Mouse (Mus musculus) forebrain, postnatal 0 days (tissue): Measurements from ENCODE around the gene Lef1. TPM values are rescaled to one million over a fixed set of nuclear protein-coding genes. Genes with fewer than 3 reads are reported as not detected.

Experiments
- ATAC-seq: fragments of 200-750 bp; cut with Nextera tagmentation; 2 replicates; pipeline ENCODE4 v1.8.0; 2017; ENCODE audit warnings: mild to moderate bottlenecking, moderate library complexity
- DNase-seq: peaks from one replicate; pipeline ENCODE4 v3.0.0-alpha.2; 2015
- H3K27ac ChIP-seq: fragments of 300-500 bp; sonication (generic); 2 replicates; pipeline ENCODE4 v1.5.1; 2014; ENCODE audit warnings: low read depth, mild to moderate bottlenecking, antibody characterized with exemption, low read length, moderate library complexity, mixed read lengths
- H3K27me3 ChIP-seq: fragments of 300-500 bp; sonication (generic); 2 replicates; pipeline ENCODE4 v1.6.1; 2014; ENCODE audit warnings: mild to moderate bottlenecking, low read length, mixed read lengths; ENCODE audit not compliant: insufficient read depth
- H3K36me3 ChIP-seq: fragments of 300-500 bp; sonication (generic); 2 replicates; pipeline ENCODE4 v1.6.1; 2014; ENCODE audit warnings: mild to moderate bottlenecking, moderate library complexity; ENCODE audit not compliant: insufficient read depth
- H3K4me1 ChIP-seq: fragments of 300-500 bp; sonication (generic); 2 replicates; pipeline ENCODE4 v1.6.1; 2014; ENCODE audit warnings: antibody characterized with exemption; ENCODE audit not compliant: insufficient read depth
- H3K4me2 ChIP-seq: fragments of 300-500 bp; sonication (generic); 2 replicates; pipeline ENCODE4 v1.6.1; 2014; ENCODE audit warnings: low read depth, mild to moderate bottlenecking, moderate library complexity
- H3K4me3 ChIP-seq: fragments of 300-500 bp; sonication (generic); 2 replicates; pipeline ENCODE4 v1.5.1; 2014; ENCODE audit warnings: low read depth, low read length, mixed read lengths
- H3K9ac ChIP-seq: fragments of 300-500 bp; sonication (generic); 2 replicates; pipeline ENCODE4 v1.6.1; 2014; ENCODE audit warnings: mild to moderate bottlenecking
- H3K9me3 ChIP-seq: fragments of 300-500 bp; sonication (generic); 2 replicates; pipeline ENCODE4 v1.6.1; 2016; ENCODE audit warnings: low read length
- CTCF ChIP-seq: sonication (generic); IDR thresholded peaks from 2 replicates; pipeline ENCODE4 v1.5.1; 2016; ENCODE audit warnings: antibody characterized with exemption, control low read depth, low read depth
- WGBS: fragments of 180-500 bp; shearing (Covaris S2); extraction: QIAGEN DNeasy Blood & Tissue Kit; methylation state at CpG from one replicate; pipeline ENCODE4 v1.1.7; 2014; 5-methylcytosine and 5-hydroxymethylcytosine counted together
- polyA plus RNA-seq: library from polyadenylated mRNA; unstranded; fragments of >200 nt; fragmentation: Nextera tagmentation; extraction: Ambion mirVana; gene quantifications from 2 replicates; pipeline ENCODE4 v1.2.1, GENCODE M21; 2015
- total RNA-seq: library from RNA; depleted of rRNA; stranded (reverse); fragments of >200 nt; gene quantifications from 2 replicates; pipeline ENCODE4 v1.2.3, GENCODE M21; 2014

Gene Lef1
- total and polyA plus RNA-seq, 2 experiments from 2014 or later = 12.1 to 15.3 TPM

GRCm38 (mm10) chr3:131093736-131094135 is 16.5 kb upstream of the Lef1 start:
- Histone ChIP-seq H3K4me1 (no peaks in the 10 kb centered on the region), H3K27ac (no peak overlapping the region), H3K4me3 (no peak overlapping the region), H3K9me3 (no peaks in the 10 kb centered on the region), H3K9ac (no peak overlapping the region), H3K27me3 (no peaks in the 10 kb centered on the region), H3K36me3 (no peaks in the 10 kb centered on the region), H3K4me2 (no peak overlapping the region)
- ATAC-seq (no peak), DNase-seq (no peak)
- WGBS = 73% methylated on average over 12 of the region's 12 CpGs
- no peak for TF ChIP-seq CTCF

GRCm38 (mm10) chr3:131096105-131096504 is 14.2 kb upstream of the Lef1 start:
- H3K9me3 ChIP-seq = no peaks in the 10 kb centered on the region
- peak; percentile 32; the same call in 1 of the 2 replicates for ATAC-seq
- TF ChIP-seq CTCF = no peak
- H3K9ac ChIP-seq = no peak overlapping the region
- H3K4me2 ChIP-seq = no peak overlapping the region
- no peaks in the 10 kb centered on the region for H3K4me1 ChIP-seq
- no peak overlapping the region for H3K4me3 ChIP-seq
- 25% methylated on average over 4 of the region's 4 CpGs for WGBS
- H3K27me3 ChIP-seq = no peaks in the 10 kb centered on the region
- H3K27ac ChIP-seq = no peak overlapping the region
- DNase-seq = peak; percentile 40
- H3K36me3 ChIP-seq = no peaks in the 10 kb centered on the region

- ATAC-seq (no peak), DNase-seq (no peak)
- H3K4me3 ChIP-seq = no peak overlapping the region
- no peaks in the 10 kb centered on the region for H3K36me3 ChIP-seq
- WGBS = 25% methylated on average over 13 of the region's 13 CpGs
- H3K9ac ChIP-seq = no peak overlapping the region
- H3K9me3 ChIP-seq = no peaks in the 10 kb centered on the region
- no peak for TF ChIP-seq CTCF
- H3K4me1 ChIP-seq = peaks cover 12% of the 10 kb centered on the region
- peaks cover 5% of the 10 kb centered on the region; the same call in 1 of the 2 replicates for H3K27me3 ChIP-seq
- H3K4me2 ChIP-seq = no peak overlapping the region
- no peak overlapping the region for H3K27ac ChIP-seq
Measured at GRCm38 (mm10) chr3:131102191-131102774, 8.0 kb upstream of the Lef1 start.

- no peak for ATAC-seq
- peaks cover 12% of the 10 kb centered on the region for H3K4me1 ChIP-seq
- no peaks in the 10 kb centered on the region for H3K9me3 ChIP-seq
- H3K9ac ChIP-seq = peak overlapping the region; percentile 23; the same call in 1 of the 2 replicates
- no peak overlapping the region for H3K27ac ChIP-seq
- no peak for TF ChIP-seq CTCF
- WGBS = 38% methylated on average over 8 of the region's 8 CpGs
- no peaks in the 10 kb centered on the region for H3K36me3 ChIP-seq
- peaks cover 26% of the 10 kb centered on the region for H3K27me3 ChIP-seq
- no peak for DNase-seq
- peak overlapping the region; percentile 69 for H3K4me2 ChIP-seq
- H3K4me3 ChIP-seq = peak overlapping the region; percentile 38; the same call in 1 of the 2 replicates
Measured at GRCm38 (mm10) chr3:131105362-131105761, 4.9 kb upstream of the Lef1 start.

- peak; percentile 75 for DNase-seq
- no peaks in the 10 kb centered on the region for H3K36me3 ChIP-seq
- TF ChIP-seq CTCF = no peak
- peak; percentile 64 for ATAC-seq
- H3K27me3 ChIP-seq = peaks cover 30% of the 10 kb centered on the region
- under 1% methylated on average over 36 of the region's 36 CpGs for WGBS
- H3K4me1 ChIP-seq = peaks cover 12% of the 10 kb centered on the region
- H3K27ac ChIP-seq = no peak overlapping the region
- peak overlapping the region; percentile 23; the same call in 1 of the 2 replicates for H3K9ac ChIP-seq
- peak overlapping the region; percentile 69 for H3K4me2 ChIP-seq
- H3K4me3 ChIP-seq = peak overlapping the region; percentile 38
- no peaks in the 10 kb centered on the region for H3K9me3 ChIP-seq
Measured at GRCm38 (mm10) chr3:131105940-131106401, 4.3 kb upstream of the Lef1 start.

DNA sequence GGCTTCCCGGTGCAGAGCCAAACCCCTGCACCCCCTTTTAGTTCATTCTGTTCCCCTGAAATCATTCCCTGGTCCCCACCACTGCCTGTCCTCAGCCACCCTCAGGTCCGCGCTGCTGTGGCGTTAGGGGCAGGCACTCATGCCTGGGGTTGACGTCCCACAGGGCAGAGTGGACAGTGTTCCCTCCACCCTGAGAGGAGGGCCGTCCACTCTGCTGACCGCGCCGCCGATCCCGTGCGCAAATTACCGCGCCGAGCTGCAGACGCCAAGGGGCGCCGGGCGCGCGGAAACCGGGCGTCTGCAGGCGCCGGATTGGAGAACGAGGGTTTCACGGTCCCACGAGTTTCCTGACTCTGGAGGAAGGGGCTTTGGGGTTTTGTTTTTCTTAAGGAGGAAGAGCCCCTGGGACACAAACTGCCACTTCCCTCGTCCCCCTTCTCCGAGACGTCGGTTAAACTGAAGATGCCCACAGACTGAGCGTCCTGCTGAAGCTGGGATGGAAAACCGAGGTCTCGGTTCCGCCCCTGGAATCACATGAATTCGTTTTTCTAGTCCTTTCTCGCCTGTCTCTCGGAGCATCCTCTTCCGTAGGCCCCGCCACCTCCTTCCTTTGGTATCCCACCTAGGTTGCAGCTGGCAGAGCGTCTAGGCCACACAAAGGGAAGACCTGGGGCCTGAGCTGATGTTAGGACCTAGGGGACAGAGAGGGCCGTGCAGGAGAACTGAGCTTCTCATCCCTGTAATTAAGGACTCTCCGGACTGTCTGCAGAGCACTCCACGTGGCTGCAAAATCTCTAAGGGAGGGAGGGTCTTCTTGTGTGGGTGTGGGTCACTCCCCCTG is 3.6 kb upstream of the Lef1 start:
- ATAC-seq (0 out of 2 replicates have a peak, but pooled peaks have one; percentile 4), DNase-seq (peak; percentile 62)
- Histone ChIP-seq H3K36me3 (no peaks in the 10 kb centered on the region), H3K4me1 (peaks cover 15% of the 10 kb centered on the region), H3K4me3 (peak overlapping the region; percentile 38), H3K27ac (no peak overlapping the region), H3K27me3 (peaks cover 30% of the 10 kb centered on the region), H3K9ac (no peak overlapping the region), H3K4me2 (peak overlapping the region; percentile 69), H3K9me3 (no peaks in the 10 kb centered on the region)
- WGBS = 2% methylated on average over 45 of the region's 45 CpGs
- TF ChIP-seq CTCF = no peak
